In the genomic region with DNA sequence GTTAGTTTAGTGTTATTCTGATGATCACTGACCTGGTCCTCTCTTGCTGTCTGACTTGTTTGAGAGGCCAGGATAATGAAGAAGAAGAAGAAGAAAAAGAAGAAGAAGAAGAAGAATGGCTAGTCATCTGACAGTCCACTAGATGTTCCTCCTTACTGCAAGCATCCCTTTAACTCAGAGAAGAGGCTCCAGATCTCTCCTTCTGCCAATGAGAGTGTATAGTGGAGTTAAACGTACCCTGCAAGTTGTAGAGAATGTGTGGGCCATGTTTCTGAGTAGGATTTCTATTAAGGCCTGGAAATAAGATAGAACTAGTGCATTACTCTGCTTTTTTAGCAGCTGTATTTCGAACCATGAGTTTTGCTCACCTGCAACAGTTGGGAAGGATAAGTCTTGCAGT, we compare ENCODE assay signal across 8 mouse cellular contexts. TPM values are rescaled to one million over a fixed set of nuclear protein-coding genes. Genes with fewer than 3 reads are reported as not detected.
DNase-seq lines count a peak whose midpoint lies in the region; ATAC-seq lines count a peak whose summit lies in the region.

No protein-coding gene starts in this region.

- no peaks in the 10 kb centered on the region for H3K27me3 ChIP-seq in erythroblast, embryonic 14.5 days (ENCODE audit: control insufficient read depth)
- H3K27me3 ChIP-seq in forebrain, embryonic 12.5 days = no peaks in the 10 kb centered on the region
- H3K27me3 ChIP-seq in liver, embryonic 11.5 days (replicated peaks; ENCODE audit: control insufficient read depth, insufficient read depth, low read length) = no peaks in the 10 kb centered on the region

- no peak overlapping the region for H3K27ac ChIP-seq in forebrain, embryonic 12.5 days
- H3K27ac ChIP-seq in liver, embryonic 11.5 days (ENCODE audit: low read depth, low read length) = no peak overlapping the region

- 46% methylated on average over 2 of the region's 2 CpGs for WGBS in forebrain, embryonic 12.5 days
- 56% methylated on average over 2 of the region's 2 CpGs for WGBS in liver, embryonic 11.5 days

- no peak for ATAC-seq in erythroblast, adult 5-6 weeks (replicated peaks; ENCODE audit: low FRiP score, poor library complexity, severe bottlenecking)
- ATAC-seq in forebrain, embryonic 12.5 days (ENCODE audit: low FRiP score) = no peak
- no peak for ATAC-seq in liver, embryonic 11.5 days (replicated peaks; ENCODE audit: low FRiP score)

- DNase-seq in A20 (ENCODE audit: low read depth, low spot score) = peak; percentile 40
- DNase-seq in liver, embryonic 11.5 days (ENCODE audit: low spot score) = no peak
- no peak for DNase-seq in urinary bladder, postnatal 10 days (ENCODE audit: low spot score)
- no peak for DNase-seq in thymus, adult 18-20 months
- no peak for DNase-seq in right cerebral cortex, postnatal 14 days

- no peaks in the 10 kb centered on the region for H3K9me3 ChIP-seq in erythroblast, embryonic 14.5 days (ENCODE audit: control insufficient read depth, low read length)
- H3K9me3 ChIP-seq in forebrain, embryonic 12.5 days = no peaks in the 10 kb centered on the region
- H3K9me3 ChIP-seq in liver, embryonic 11.5 days (ENCODE audit: control insufficient read depth, low read length) = no peaks in the 10 kb centered on the region

- H3K36me3 ChIP-seq in erythroblast, embryonic 14.5 days (ENCODE audit: control insufficient read depth) = peaks cover 54% of the 10 kb centered on the region
- H3K36me3 ChIP-seq in forebrain, embryonic 12.5 days (replicated peaks) = peaks cover 4% of the 10 kb centered on the region; the same call in 1 of the 2 replicates
- no peaks in the 10 kb centered on the region for H3K36me3 ChIP-seq in liver, embryonic 11.5 days (ENCODE audit: control insufficient read depth, insufficient read depth, low read length)

- H3K9ac ChIP-seq in forebrain, embryonic 12.5 days = peak overlapping the region; percentile 100
- peak overlapping the region; percentile 98 for H3K9ac ChIP-seq in liver, embryonic 11.5 days (ENCODE audit: low read depth, low read length)

- H3K4me1 ChIP-seq in erythroblast, embryonic 14.5 days (ENCODE audit: control insufficient read depth) = peaks cover 42% of the 10 kb centered on the region
- H3K4me1 ChIP-seq in forebrain, embryonic 12.5 days = peaks cover 28% of the 10 kb centered on the region
- peaks cover 8% of the 10 kb centered on the region for H3K4me1 ChIP-seq in liver, embryonic 11.5 days (replicated peaks; ENCODE audit: control insufficient read depth, insufficient read depth, low read length)

- peak overlapping the region; percentile 70 for H3K4me2 ChIP-seq in forebrain, embryonic 12.5 days
- peak overlapping the region; percentile 86 for H3K4me2 ChIP-seq in liver, embryonic 11.5 days

- peak overlapping the region; percentile 100 for H3K4me3 ChIP-seq in erythroblast, embryonic 14.5 days (replicated peaks)
- H3K4me3 ChIP-seq in forebrain, embryonic 12.5 days (replicated peaks) = peak overlapping the region; percentile 98
- H3K4me3 ChIP-seq in liver, embryonic 11.5 days (ENCODE audit: low read depth, low read length) = peak overlapping the region; percentile 97

RNA-seq across cellular contexts. Expression of a gene that starts 2.5 kb away (rescaled TPM):
- 2.2 and 2.4 TPM in 2 replicates for polyA plus RNA-seq in erythroblast, embryonic 14.5 days (2012)
- 177 and 234 TPM in 2 replicates for total RNA-seq in erythroblast, adult 5-6 weeks (2015; ENCODE audit: low replicate concordance)
- total RNA-seq in erythroblast, adult 5-6 weeks (2017; ENCODE audit: low replicate concordance) = 187 and 219 TPM in 2 replicates
- 26.0 and 27.2 TPM in 2 replicates for polyA plus RNA-seq in forebrain, embryonic 12.5 days (2016; fragmentation: Nextera tagmentation; extraction: Ambion mirVana)
- 18.1 and 22.9 TPM in 2 replicates for polyA plus RNA-seq in liver, embryonic 11.5 days (2014; fragmentation: Nextera tagmentation; extraction: Ambion mirVana)
